ENCODE assay signal across 14 mouse cellular contexts in the genomic region with DNA sequence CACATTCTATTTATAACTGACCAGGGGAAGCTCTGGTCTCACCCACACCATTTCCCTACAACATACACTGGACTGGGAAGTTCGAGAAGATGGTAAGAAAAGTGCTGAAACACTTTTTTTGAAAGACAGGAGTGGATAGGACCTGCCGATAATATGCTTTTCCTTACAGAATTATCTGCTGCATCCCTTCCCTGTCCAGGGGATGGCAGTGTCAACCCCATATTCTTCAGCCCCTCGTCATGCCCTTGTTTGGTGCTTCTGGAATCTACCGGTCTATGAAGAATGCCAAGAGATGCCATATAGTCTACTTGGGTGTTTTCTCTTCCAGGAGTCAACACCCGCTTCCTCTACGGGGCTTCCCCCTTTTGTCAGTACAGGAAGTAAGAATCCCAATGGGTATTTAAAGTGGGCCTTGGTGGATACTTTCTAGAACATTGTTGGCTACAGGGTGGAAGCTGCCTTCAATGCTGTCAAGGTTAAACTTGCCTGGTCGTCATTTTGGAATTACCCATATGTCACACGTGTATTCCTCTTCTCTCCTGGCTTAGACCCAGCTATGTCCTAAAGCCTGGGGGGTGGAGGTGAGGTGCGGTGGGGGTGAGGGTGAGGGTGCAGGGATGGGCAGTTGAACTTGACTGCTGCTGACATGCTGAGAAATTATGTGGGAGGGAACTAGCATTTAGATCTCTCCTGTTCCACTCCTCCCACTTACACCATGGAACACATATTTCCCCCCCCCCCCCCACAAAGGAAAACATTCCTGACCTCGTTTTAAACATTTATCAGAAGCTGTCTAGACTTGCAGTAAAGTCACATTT. TPM values are rescaled to one million over a fixed set of nuclear protein-coding genes. Genes with fewer than 3 reads are reported as not detected.
DNase-seq lines count a peak whose midpoint lies in the region; ATAC-seq and TF ChIP-seq lines count a peak whose summit lies in the region.
"Had no signal": no experiment of that assay in that cellular context is flagged by ENCODE, and none has a peak within 500 bp of the region (broad histone marks: within the 10 kb centered on the region; RNA-seq: fewer than 3 reads in every experiment).

No protein-coding gene starts in this region.

- peaks cover 27 to 59% of the 10 kb centered on the region in 2 experiments for H3K4me1 ChIP-seq in CH12.LX (ENCODE audit: control insufficient read depth in 1 of 2, insufficient read depth in 2 of 2)
- peaks cover 19% of the 10 kb centered on the region for H3K4me1 ChIP-seq in liver, postnatal 0 days (ENCODE audit: insufficient read depth)

- 45% methylated on average over 10 of the region's 10 CpGs for WGBS in liver, postnatal 0 days (ENCODE audit: insufficient replicate concordance)

- H3K4me2 ChIP-seq in CH12.LX (ENCODE audit: insufficient read depth, low read depth, poor library complexity, severe bottlenecking) = peak overlapping the region; percentile 8
- H3K4me2 ChIP-seq in liver, postnatal 0 days (ENCODE audit: low read depth, low read length) = no peak overlapping the region

- peak overlapping the region; percentile 57; the same call in 1 of the 2 replicates for H3K27ac ChIP-seq in CH12.LX (ENCODE audit: insufficient read depth, low read depth)
- 0 out of 2 replicates have a peak overlapping the region, but pooled peaks have one; percentile 4 for H3K27ac ChIP-seq in liver, postnatal 0 days (ENCODE audit: low read depth)
- H3K27ac ChIP-seq: limb, embryonic 10.5 days had no signal

- H3K9ac ChIP-seq in CH12.LX (ENCODE audit: insufficient read depth, low read depth) = no peak overlapping the region
- no peak overlapping the region for H3K9ac ChIP-seq in liver, postnatal 0 days (replicated peaks)

- TF ChIP-seq CTCF in CH12.LX (conservative IDR thresholded peaks at IDR 0.05 in 1 of 2, IDR thresholded peaks at IDR 0.05 in 1 of 2; ENCODE audit: low read depth in 2 of 2, low read length in 2 of 2) = peak in 1 of 2 experiments; percentile 46; a peak in 2 of 4 replicates
- peak; percentile 30 for TF ChIP-seq CTCF in liver, postnatal 0 days (IDR thresholded peaks at IDR 0.05; ENCODE audit: low read depth)

- in situ Hi-C loops in CH12.LX (cut with MboI; ENCODE audit: low pct_ligation_motif_present, low pct_unique_long_range_greater_than_20kb, low sequenced_read_pairs) = no loop called here

- ATAC-seq in liver, postnatal 0 days = peak; percentile 23; the same call in 1 of the 2 replicates
- ATAC-seq: forebrain, embryonic 14.5 days had no signal

- no peak overlapping the region for H3K4me3 ChIP-seq in CH12.LX (replicated peaks in 1 of 3; ENCODE audit: low read depth in 2 of 3, low read length in 2 of 3, poor library complexity in 1 of 3)
- H3K4me3 ChIP-seq in liver, postnatal 0 days (ENCODE audit: low read depth, low read length) = no peak overlapping the region
- H3K4me3 ChIP-seq: limb, embryonic 10.5 days had no signal

- no peaks in the 10 kb centered on the region for H3K79me2 ChIP-seq in CH12.LX (replicated peaks; ENCODE audit: control insufficient read depth, extremely low read depth, insufficient read depth, poor library complexity, severe bottlenecking)

- TF ChIP-seq POLR2A in CH12.LX (IDR thresholded peaks at IDR 0.05; ENCODE audit: low read depth, low read length) = no peak

- no peaks in the 10 kb centered on the region for H3K9me3 ChIP-seq in CH12.LX (replicated peaks; ENCODE audit: low read length)
- no peaks in the 10 kb centered on the region for H3K9me3 ChIP-seq in liver, postnatal 0 days (ENCODE audit: low read length)
- H3K9me3 ChIP-seq: limb, embryonic 10.5 days had no signal

- no peaks in the 10 kb centered on the region for H3K36me3 ChIP-seq in CH12.LX (replicated peaks in 1 of 2; ENCODE audit: control insufficient read depth in 1 of 2, insufficient read depth in 1 of 2, low read length in 1 of 2)
- H3K36me3 ChIP-seq in liver, postnatal 0 days (replicated peaks; ENCODE audit: insufficient read depth, low read length) = no peaks in the 10 kb centered on the region
- H3K36me3 ChIP-seq: limb, embryonic 10.5 days had no signal

- peak; percentile 94 for DNase-seq in heart, adult 11 months
- no peak for DNase-seq in heart, postnatal 25 days (ENCODE audit: low spot score)
- DNase-seq in kidney, postnatal 10 days = peak; percentile 41
- no peak for DNase-seq in kidney, adult 18-20 months
- DNase-seq in CH12.LX (ENCODE audit: extremely low read depth) = peak; percentile 63
- no peak for DNase-seq in liver, postnatal 0 days
- no peak for DNase-seq in urinary bladder, postnatal 25 days (ENCODE audit: low spot score)
- DNase-seq in spleen, adult 12 weeks (ENCODE audit: low spot score) = no peak
- DNase-seq: adrenal gland, postnatal 25 days; gastrocnemius, postnatal 14 days; heart, postnatal 36 days; right cerebral cortex, postnatal 4 days had no signal

- H3K27me3 ChIP-seq in CH12.LX (replicated peaks) = no peaks in the 10 kb centered on the region
- no peaks in the 10 kb centered on the region for H3K27me3 ChIP-seq in liver, postnatal 0 days (ENCODE audit: insufficient read depth, low read length)

- intact Hi-C loops in heart, postnatal 25 days (cut with DNase I) = no loop called here

- TF ChIP-seq RAD21 in CH12.LX (IDR thresholded peaks at IDR 0.05; ENCODE audit: low read depth, low read length) = peak; percentile 30

- dilution Hi-C loops in CH12.LX (cut with MboI; ENCODE audit: extremely low pct_ligation_motif_present, extremely low pct_unique_long_range_greater_than_20kb, low sequenced_read_pairs) = no loop called here

- no peak for TF ChIP-seq EP300 in CH12.LX (IDR thresholded peaks at IDR 0.05; ENCODE audit: low read length)
- TF ChIP-seq EP300 in liver, postnatal 0 days (IDR thresholded peaks at IDR 0.05; ENCODE audit: low read depth) = no peak

TF ChIP-seq in CH12.LX, 34 proteins besides CTCF, POLR2A, EP300 and RAD21:
- TF ChIP-seq SIN3A (IDR thresholded peaks at IDR 0.05; ENCODE audit: low read length) = peak; percentile 32; the same call in 1 of the 2 replicates
- 0 out of 2 replicates have a peak, but pooled peaks have one; percentile 30 for TF ChIP-seq TCF12 (IDR thresholded peaks at IDR 0.05; ENCODE audit: low read depth, low read length)
- TF ChIP-seq MEF2A (IDR thresholded peaks at IDR 0.05; ENCODE audit: borderline replicate concordance, low read depth, low read length) = peak; percentile 28
- TF ChIP-seq GABPA (IDR thresholded peaks at IDR 0.05; ENCODE audit: insufficient replicate concordance, low read depth, low read length) = no peak
- TF ChIP-seq MXI1 (IDR thresholded peaks at IDR 0.05; ENCODE audit: low read depth, low read length) = peak; percentile 64; the same call in 1 of the 2 replicates
- peak; percentile 42; the same call in 1 of the 2 replicates for TF ChIP-seq ELF1 (IDR thresholded peaks at IDR 0.05; ENCODE audit: low read depth, low read length)
- no peak; the same call in 1 of the 2 replicates for TF ChIP-seq IRF4 (IDR thresholded peaks at IDR 0.05; ENCODE audit: low read depth, low read length)
- TF ChIP-seq SMC3 (IDR thresholded peaks at IDR 0.05; ENCODE audit: low read depth, low read length) = peak; percentile 27; the same call in 1 of the 2 replicates
- TF ChIP-seq MYC (IDR thresholded peaks at IDR 0.05; ENCODE audit: low read depth, low read length) = 0 out of 2 replicates have a peak, but pooled peaks have one; percentile 6
- TF ChIP-seq JUN (IDR thresholded peaks at IDR 0.05; ENCODE audit: insufficient read depth, low read depth, low read length) = no peak
- peak; percentile 42; the same call in 1 of the 2 replicates for TF ChIP-seq BHLHE40 (IDR thresholded peaks at IDR 0.05; ENCODE audit: low read depth, low read length)
- TF ChIP-seq ETS1 (conservative IDR thresholded peaks at IDR 0.05; ENCODE audit: low read depth, low read length) = peak; percentile 22; the same call in 1 of the 2 replicates

RNA-seq across cellular contexts. Expression of gene Igfbp7, which starts 21.0 kb away (rescaled TPM):
- total RNA-seq in heart, postnatal 25 days (2021) = 100 to 1,000 TPM; 251 to 311 TPM
- total RNA-seq in CH12.LX (2012; rRNA removed) (0.17 and 0.29 TPM in 2 replicates), CH12.LX (2014; rRNA removed) (0.30 and 0.35 TPM in 2 replicates)
- 0.52 and 0.70 TPM in 2 replicates for polyA plus RNA-seq in CH12.LX (2012; ENCODE audit: insufficient read length, low read depth)
- 89.6 and 97.3 TPM in 2 replicates for polyA plus RNA-seq in liver, postnatal 0 days (2015; fragmentation: Nextera tagmentation; extraction: Ambion mirVana)

Comparison
In these comparisons a context has a peak if more than half of its experiments do, and no peak if none do; other contexts are left out.
1. DNase-seq: peak in heart, adult 11 months (single experiment), kidney, postnatal 10 days (single experiment) and CH12.LX (single experiment); none in heart, postnatal 25 days (single experiment), kidney, adult 18-20 months (single experiment), liver, postnatal 0 days (single experiment), urinary bladder, postnatal 25 days (single experiment) and spleen, adult 12 weeks (single experiment).
2. RNA of gene Igfbp7, which starts 21.0 kb away (total RNA-seq): 251 to 311 TPM in heart, postnatal 25 days; 0.17 to 0.35 TPM in CH12.LX; every median in the first group is over 100 times any median in the second.